Mouse (Mus musculus): ENCODE measurements around the gene Dgcr2. TPM values are rescaled to one million over a fixed set of nuclear protein-coding genes. Genes with fewer than 3 reads are reported as not detected.

The Dgcr2 gene
- total and polyA plus RNA-seq, 3 experiments: 20.5 to 27.8 (median 25.5) TPM

GRCm38 (mm10) chr16:17876096-17876495 is 22.3 kb downstream of the Dgcr2 start:
- Histone ChIP-seq H3K4me1 (ENCODE audit: insufficient read depth, low read depth, low read length) (peaks cover 43% of the 10 kb centered on the region), H3K36me3 (replicated peaks) (peaks cover 72% of the 10 kb centered on the region)
- DNase-seq (ENCODE audit: low spot score): no peak

GRCm38 (mm10) chr16:17875174-17875573 is 23.2 kb downstream of the Dgcr2 start:
- ATAC-seq (ENCODE audit: extremely low read depth, insufficient number of reproducible peaks, low FRiP score, poor library complexity, severe bottlenecking) (no peak), DNase-seq (ENCODE audit: low spot score) (no peak)
- no peak overlapping the region for H3K4me3 ChIP-seq (ENCODE audit: low read depth, low read length)
- H3K36me3 ChIP-seq (replicated peaks): peaks cover 73% of the 10 kb centered on the region
- H3K27me3 ChIP-seq (ENCODE audit: insufficient read depth, low read length): no peaks in the 10 kb centered on the region
- peaks cover 6% of the 10 kb centered on the region for H3K9me3 ChIP-seq (replicated peaks)
- no peak for TF ChIP-seq TAL1 (conservative IDR thresholded peaks at IDR 0.05; ENCODE audit: low read depth, low read length)
- TF ChIP-seq GATA2 (IDR thresholded peaks at IDR 0.05; ENCODE audit: borderline replicate concordance, low read depth, low read length): no peak
- no peak for TF ChIP-seq POLR2AphosphoS5 (IDR thresholded peaks at IDR 0.05; ENCODE audit: insufficient replicate concordance, low read depth, low read length)
- no peak for TF ChIP-seq CTCF (IDR thresholded peaks at IDR 0.05; ENCODE audit: low read depth, low read length)
- no peak for TF ChIP-seq GATA1 (IDR thresholded peaks at IDR 0.05; ENCODE audit: borderline replicate concordance, low read length)
- H3K4me1 ChIP-seq (ENCODE audit: insufficient read depth, low read depth, low read length): peaks cover 52% of the 10 kb centered on the region

More at GRCm38 (mm10) chr16:17876096-17876495, 22.3 kb downstream of the Dgcr2 start:
- H3K9me3 ChIP-seq (replicated peaks): peaks cover 6% of the 10 kb centered on the region
- H3K4me3 ChIP-seq (ENCODE audit: low read depth, low read length): no peak overlapping the region
- no peaks in the 10 kb centered on the region for H3K27me3 ChIP-seq (ENCODE audit: insufficient read depth, low read length)
- TF ChIP-seq POLR2AphosphoS5 (IDR thresholded peaks at IDR 0.05; ENCODE audit: insufficient replicate concordance, low read depth, low read length) (no peak), GATA2 (IDR thresholded peaks at IDR 0.05; ENCODE audit: borderline replicate concordance, low read depth, low read length) (no peak), CTCF (IDR thresholded peaks at IDR 0.05; ENCODE audit: low read depth, low read length) (no peak), TAL1 (conservative IDR thresholded peaks at IDR 0.05; ENCODE audit: low read depth, low read length) (no peak), GATA1 (IDR thresholded peaks at IDR 0.05; ENCODE audit: borderline replicate concordance, low read length) (no peak)
- ATAC-seq (ENCODE audit: extremely low read depth, insufficient number of reproducible peaks, low FRiP score, poor library complexity, severe bottlenecking): no peak

GRCm38 (mm10) chr16:17872995-17873394 is 25.4 kb downstream of the Dgcr2 start:
- H3K4me1 ChIP-seq (ENCODE audit: insufficient read depth, low read depth, low read length): peaks cover 67% of the 10 kb centered on the region
- no peaks in the 10 kb centered on the region for H3K9me3 ChIP-seq (replicated peaks)
- H3K27me3 ChIP-seq (ENCODE audit: insufficient read depth, low read length): no peaks in the 10 kb centered on the region
- peaks cover 73% of the 10 kb centered on the region for H3K36me3 ChIP-seq (replicated peaks)
- peak overlapping the region; percentile 43; the same call in 1 of the 2 replicates for H3K4me3 ChIP-seq (ENCODE audit: low read depth, low read length)
- ATAC-seq (ENCODE audit: extremely low read depth, insufficient number of reproducible peaks, low FRiP score, poor library complexity, severe bottlenecking) (peak; percentile 47), DNase-seq (ENCODE audit: low spot score) (no peak)
- no peak for TF ChIP-seq POLR2AphosphoS5 (IDR thresholded peaks at IDR 0.05; ENCODE audit: insufficient replicate concordance, low read depth, low read length)
- TF ChIP-seq GATA1 (IDR thresholded peaks at IDR 0.05; ENCODE audit: borderline replicate concordance, low read length): no peak
- no peak for TF ChIP-seq GATA2 (IDR thresholded peaks at IDR 0.05; ENCODE audit: borderline replicate concordance, low read depth, low read length)
- TF ChIP-seq CTCF (IDR thresholded peaks at IDR 0.05; ENCODE audit: low read depth, low read length): no peak
- TF ChIP-seq TAL1 (conservative IDR thresholded peaks at IDR 0.05; ENCODE audit: low read depth, low read length): peak; percentile 75

GRCm38 (mm10) chr16:17871248-17871647 is 27.1 kb downstream of the Dgcr2 start:
- peak; percentile 39 for DNase-seq (ENCODE audit: low spot score)
- H3K36me3 ChIP-seq (replicated peaks): peaks cover 74% of the 10 kb centered on the region
- H3K4me1 ChIP-seq (ENCODE audit: insufficient read depth, low read depth, low read length): peaks cover 65% of the 10 kb centered on the region
- H3K9me3 ChIP-seq (replicated peaks): no peaks in the 10 kb centered on the region
- H3K27me3 ChIP-seq (ENCODE audit: insufficient read depth, low read length): no peaks in the 10 kb centered on the region
- ATAC-seq (ENCODE audit: extremely low read depth, insufficient number of reproducible peaks, low FRiP score, poor library complexity, severe bottlenecking): peak; percentile 83
- no peak for TF ChIP-seq CTCF (IDR thresholded peaks at IDR 0.05; ENCODE audit: low read depth, low read length)
- TF ChIP-seq POLR2AphosphoS5 (IDR thresholded peaks at IDR 0.05; ENCODE audit: insufficient replicate concordance, low read depth, low read length): no peak
- TF ChIP-seq TAL1 (conservative IDR thresholded peaks at IDR 0.05; ENCODE audit: low read depth, low read length): peak; percentile 56
- H3K4me3 ChIP-seq (ENCODE audit: low read depth, low read length): no peak overlapping the region

GRCm38 (mm10) chr16:17865770-17866169 is 32.6 kb downstream of the Dgcr2 start:
- H3K36me3 ChIP-seq (replicated peaks): peaks cover 81% of the 10 kb centered on the region
- ATAC-seq (ENCODE audit: extremely low read depth, insufficient number of reproducible peaks, low FRiP score, poor library complexity, severe bottlenecking) (no peak), DNase-seq (ENCODE audit: low spot score) (no peak)
- H3K4me1 ChIP-seq (ENCODE audit: insufficient read depth, low read depth, low read length): peaks cover 29% of the 10 kb centered on the region
- no peaks in the 10 kb centered on the region for H3K27me3 ChIP-seq (ENCODE audit: insufficient read depth, low read length)
- H3K9me3 ChIP-seq (replicated peaks): no peaks in the 10 kb centered on the region
- H3K4me3 ChIP-seq (ENCODE audit: low read depth, low read length): no peak overlapping the region
- TF ChIP-seq TAL1 (conservative IDR thresholded peaks at IDR 0.05; ENCODE audit: low read depth, low read length) (no peak), GATA2 (IDR thresholded peaks at IDR 0.05; ENCODE audit: borderline replicate concordance, low read depth, low read length) (no peak), POLR2AphosphoS5 (IDR thresholded peaks at IDR 0.05; ENCODE audit: insufficient replicate concordance, low read depth, low read length) (no peak), CTCF (IDR thresholded peaks at IDR 0.05; ENCODE audit: low read depth, low read length) (no peak), GATA1 (IDR thresholded peaks at IDR 0.05; ENCODE audit: borderline replicate concordance, low read length) (no peak)

GRCm38 (mm10) chr16:17865293-17865692 is 33.1 kb downstream of the Dgcr2 start:
- Histone ChIP-seq H3K4me3 (ENCODE audit: low read depth, low read length) (no peak overlapping the region), H3K27me3 (ENCODE audit: insufficient read depth, low read length) (no peaks in the 10 kb centered on the region), H3K4me1 (ENCODE audit: insufficient read depth, low read depth, low read length) (peaks cover 25% of the 10 kb centered on the region), H3K9me3 (replicated peaks) (no peaks in the 10 kb centered on the region), H3K36me3 (replicated peaks) (peaks cover 81% of the 10 kb centered on the region)
- TF ChIP-seq CTCF (IDR thresholded peaks at IDR 0.05; ENCODE audit: low read depth, low read length) (no peak), TAL1 (conservative IDR thresholded peaks at IDR 0.05; ENCODE audit: low read depth, low read length) (no peak), GATA2 (IDR thresholded peaks at IDR 0.05; ENCODE audit: borderline replicate concordance, low read depth, low read length) (no peak), GATA1 (IDR thresholded peaks at IDR 0.05; ENCODE audit: borderline replicate concordance, low read length) (no peak), POLR2AphosphoS5 (IDR thresholded peaks at IDR 0.05; ENCODE audit: insufficient replicate concordance, low read depth, low read length) (no peak)
- no peak for ATAC-seq (ENCODE audit: extremely low read depth, insufficient number of reproducible peaks, low FRiP score, poor library complexity, severe bottlenecking)
- DNase-seq (ENCODE audit: low spot score): no peak

All from G1E (cell line).